Mouse (Mus musculus): ENCODE measurements around the gene Neil1. TPM values are rescaled to one million over a fixed set of nuclear protein-coding genes. Genes with fewer than 3 reads are reported as not detected.

Gene Neil1
- polyA plus RNA-seq (2014; fragmentation: Illumina TruSeq; extraction: RNeasy Lipid Tissue Mini Kit (QIAGEN cat#74804); ENCODE audit: low read depth, low replicate concordance), result 0.53 TPM

GRCm38 (mm10) chr9:57148144-57148878 is at the start of gene Neil1:
Neil1 (minus strand) TSS chr9:57148305.

GRCm38 (mm10) chr9:57158013-57158470 is 9.9 kb upstream of the Neil1 start, which contains the start of gene Commd4:
Commd4 (minus strand) TSS chr9:57158331.

GRCm38 (mm10) chr9:57130577-57131433 is 17.3 kb downstream of the Neil1 start, which contains the start of gene Man2c1:
Man2c1 (plus strand) TSS chr9:57130690.

Other genes starting within 250 kb of the Neil1 start
- 2.1 TPM for gene Snx33, start 219.9 kb downstream of the Neil1 start, polyA plus RNA-seq (2014; fragmentation: Illumina TruSeq; extraction: RNeasy Lipid Tissue Mini Kit (QIAGEN cat#74804); ENCODE audit: low read depth, low replicate concordance)
- gene Imp3, start 210.8 kb downstream of the Neil1 start, polyA plus RNA-seq (2014; fragmentation: Illumina TruSeq; extraction: RNeasy Lipid Tissue Mini Kit (QIAGEN cat#74804); ENCODE audit: low read depth, low replicate concordance), result 46.4 TPM
- 15.0 TPM for gene Snupn, start 197.4 kb downstream of the Neil1 start, polyA plus RNA-seq (2014; fragmentation: Illumina TruSeq; extraction: RNeasy Lipid Tissue Mini Kit (QIAGEN cat#74804); ENCODE audit: low read depth, low replicate concordance)
- gene Ptpn9, start 153.4 kb downstream of the Neil1 start, polyA plus RNA-seq (2014; fragmentation: Illumina TruSeq; extraction: RNeasy Lipid Tissue Mini Kit (QIAGEN cat#74804); ENCODE audit: low read depth, low replicate concordance), result 39.8 TPM
- gene Sin3a, start 76.3 kb downstream of the Neil1 start, polyA plus RNA-seq (2014; fragmentation: Illumina TruSeq; extraction: RNeasy Lipid Tissue Mini Kit (QIAGEN cat#74804); ENCODE audit: low read depth, low replicate concordance), result 20.5 TPM
- 8.0 TPM for gene Man2c1, start 17.6 kb downstream of the Neil1 start, polyA plus RNA-seq (2014; fragmentation: Illumina TruSeq; extraction: RNeasy Lipid Tissue Mini Kit (QIAGEN cat#74804); ENCODE audit: low read depth, low replicate concordance)
- gene Commd4, start 10.0 kb upstream of the Neil1 start, polyA plus RNA-seq (2014; fragmentation: Illumina TruSeq; extraction: RNeasy Lipid Tissue Mini Kit (QIAGEN cat#74804); ENCODE audit: low read depth, low replicate concordance), result 5.5 TPM
- gene Trcg1, start 88.3 kb upstream of the Neil1 start, polyA plus RNA-seq (2014; fragmentation: Illumina TruSeq; extraction: RNeasy Lipid Tissue Mini Kit (QIAGEN cat#74804); ENCODE audit: low read depth, low replicate concordance), result not detected
- gene 1700017B05Rik, start 114.3 kb upstream of the Neil1 start, polyA plus RNA-seq (2014; fragmentation: Illumina TruSeq; extraction: RNeasy Lipid Tissue Mini Kit (QIAGEN cat#74804); ENCODE audit: low read depth, low replicate concordance), result 0.85 TPM